Mouse (Mus musculus) megakaryocyte-erythroid progenitor cell, adult 5 weeks (primary cell): ENCODE results near the gene Haghl. TPM values are rescaled to one million over a fixed set of nuclear protein-coding genes. Genes with fewer than 3 reads are reported as not detected.

Experiments
- polyA plus RNA-seq: library from polyadenylated mRNA; stranded (reverse); fragments of >175 nt; gene quantifications from 2 replicates; pipeline ENCODE4 v1.2.3, GENCODE M21; 2012

The Haghl gene
- polyA plus RNA-seq: 28.8 and 33.6 TPM in 2 replicates

DNA sequence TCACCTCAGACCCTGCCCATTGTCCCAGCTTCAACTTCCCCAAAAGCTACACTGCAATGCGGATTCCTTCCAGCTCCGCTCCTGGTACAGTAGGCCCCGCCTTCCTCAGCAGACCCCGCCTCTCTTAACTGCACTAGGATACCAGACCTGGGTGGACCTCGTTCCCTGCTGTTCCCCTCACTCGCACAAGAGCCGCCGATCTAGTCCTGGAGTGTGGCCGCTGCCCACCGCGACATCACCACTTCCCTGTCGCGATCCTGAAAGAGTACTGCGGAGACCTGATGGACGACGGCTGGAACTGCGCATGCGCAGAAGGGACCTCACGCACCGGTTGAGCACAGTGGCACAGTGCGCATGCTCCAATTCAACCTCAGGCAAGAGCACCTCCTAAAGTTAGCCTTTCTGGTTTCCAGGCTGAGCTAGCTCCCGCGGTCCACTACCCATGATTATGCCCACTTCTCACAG, at the start of gene Haghl:
Gene Haghl, minus strand, starts transcription at position 393 of the 465 bp plus-strand sequence.

GRCm38 (mm10) chr17:25833291-25833663, 47.8 kb upstream of the Haghl start, which contains the start of gene Stub1:
TSS of gene Stub1 (minus strand) at chr17:25833404.

GRCm38 (mm10) chr17:25828712-25829557, 43.5 kb upstream of the Haghl start, which contains the start of gene Jmjd8:
TSS of gene Jmjd8 (plus strand) at chr17:25828867.

GRCm38 (mm10) chr17:25823452-25823851, 38.0 kb upstream of the Haghl start, which contains the start of gene Wdr24:
TSS of gene Wdr24 (plus strand) at chr17:25823627.

GRCm38 (mm10) chr17:25808789-25809605, 23.5 kb upstream of the Haghl start, which contains the start of gene Fbxl16:
TSS of gene Fbxl16 (plus strand) at chr17:25809085.

DNA sequence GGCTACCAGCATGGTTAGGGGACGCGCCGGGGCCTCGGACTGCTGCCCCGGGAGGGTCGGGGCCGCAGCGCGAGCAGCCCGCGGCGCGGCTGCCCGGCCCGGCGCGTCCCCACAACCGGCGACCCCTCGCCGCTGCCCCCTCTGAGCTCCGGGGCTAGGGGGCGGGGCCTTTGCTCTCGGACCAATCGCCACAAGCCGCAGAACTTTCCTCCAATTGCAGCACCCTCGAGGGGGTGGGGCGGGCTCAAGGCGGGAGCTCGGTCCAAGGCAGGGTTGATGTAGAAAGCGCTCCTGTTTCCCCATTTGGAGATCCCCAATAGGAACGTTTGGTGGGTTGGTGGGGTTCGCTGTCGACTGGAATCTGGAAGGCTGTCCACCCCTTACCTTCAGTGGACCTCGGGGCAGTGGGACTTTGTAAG, 11.5 kb upstream of the Haghl start, which contains the start of gene Metrn:
Gene Metrn, minus strand, starts transcription at position 186 of the 419 bp plus-strand sequence.

GRCm38 (mm10) chr17:25795609-25796092, 10.2 kb upstream of the Haghl start, which contains the start of gene AC134908.4:
TSS of gene AC134908.4 (minus strand) at chr17:25795659.

GRCm38 (mm10) chr17:25792615-25793014, 7.1 kb upstream of the Haghl start, which contains the start of gene Fam173a:
TSS of gene Fam173a (minus strand) at chr17:25792901.

DNA sequence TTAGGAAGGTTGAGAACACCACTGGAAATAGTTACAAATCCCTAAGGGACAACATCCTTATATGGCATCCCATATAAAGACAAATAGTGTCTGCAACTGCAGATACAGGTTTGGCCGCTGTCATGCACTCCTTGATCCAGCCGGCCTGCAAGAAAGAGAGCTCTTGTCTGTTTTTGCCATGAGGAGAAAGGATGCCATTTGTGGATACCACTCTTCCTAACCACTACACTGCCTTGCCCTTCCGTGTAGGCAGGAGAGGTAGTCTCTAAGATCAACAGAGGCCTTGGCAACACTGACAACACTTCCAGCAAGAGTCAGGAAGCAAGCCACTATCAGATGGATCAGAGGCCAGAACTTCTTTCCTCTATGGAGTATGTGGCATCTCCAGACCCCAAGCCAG, 807 bp upstream of the Haghl start, which contains the start of gene Ccdc78:
Gene Ccdc78, plus strand, starts transcription at position 301 of the 400 bp plus-strand sequence.

DNA sequence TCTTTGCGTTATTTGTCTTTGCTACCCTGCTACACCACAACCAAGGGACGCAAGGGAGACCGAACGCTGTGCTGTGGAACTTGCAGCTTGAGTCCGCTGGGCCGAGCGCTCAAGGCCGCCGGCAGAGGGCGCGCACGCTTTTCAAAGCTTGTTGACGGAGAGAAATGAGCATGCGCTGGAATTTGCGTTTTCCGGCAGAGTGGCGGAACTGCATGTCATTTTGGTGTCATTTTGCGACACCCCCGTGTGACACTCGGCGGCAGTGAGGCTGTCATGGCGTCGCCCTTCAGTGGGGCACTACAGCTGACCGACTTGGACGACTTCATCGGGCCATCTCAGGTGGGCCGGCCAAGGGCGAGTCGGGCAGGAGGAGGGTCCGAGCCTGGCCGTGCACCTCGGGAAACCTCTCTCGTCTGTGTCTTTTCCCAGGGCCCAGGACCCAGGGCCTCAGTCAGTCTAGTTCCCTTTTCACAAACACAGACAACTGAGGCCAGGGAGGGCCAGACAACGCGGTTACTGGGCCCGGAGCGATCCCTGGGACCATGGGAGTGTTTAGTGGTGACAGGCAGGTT, 11.8 kb downstream of the Haghl start, which contains the start of gene Narfl:
Gene Narfl, plus strand, starts transcription at position 228 of the 572 bp plus-strand sequence.

GRCm38 (mm10) chr17:25754241-25754640, 31.2 kb downstream of the Haghl start, which contains the start of gene Msln:
TSS of gene Msln (minus strand) at chr17:25754378.

GRCm38 (mm10) chr17:25735745-25736144, 49.7 kb downstream of the Haghl start, which contains the start of gene Mslnl:
TSS of gene Mslnl (plus strand) at chr17:25736042.

Other genes with a start within 250 kb of the Haghl start
- 0.63 and 1.7 TPM in 2 replicates for gene Sox8, start 215.0 kb downstream of the Haghl start, polyA plus RNA-seq
- 37.2 and 46.2 TPM in 2 replicates for gene Lmf1, start 206.6 kb downstream of the Haghl start, polyA plus RNA-seq
- gene Gng13, start 68.5 kb downstream of the Haghl start, polyA plus RNA-seq: not detected in 2 replicates
- 62.0 and 75.4 TPM in 2 replicates for gene Chtf18, start 58.3 kb downstream of the Haghl start, polyA plus RNA-seq
- gene Rpusd1, start 58.0 kb downstream of the Haghl start, polyA plus RNA-seq: 29.2 and 34.8 TPM in 2 replicates
- 0.04 TPM in 1 of 2 replicates, not detected in the other for gene Mslnl, start 49.6 kb downstream of the Haghl start, polyA plus RNA-seq
- gene Msln, start 31.3 kb downstream of the Haghl start, polyA plus RNA-seq: not detected in 2 replicates
- 19.6 and 19.7 TPM in 2 replicates for gene Narfl, start 11.9 kb downstream of the Haghl start, polyA plus RNA-seq
- 0.11 TPM in 1 of 2 replicates, not detected in the other for gene Ccdc78, start 907 bp upstream of the Haghl start, polyA plus RNA-seq
- 40.2 and 41.6 TPM in 2 replicates for gene Fam173a, start 7.2 kb upstream of the Haghl start, polyA plus RNA-seq
- not detected in 2 replicates for gene AC134908.4, start 10.0 kb upstream of the Haghl start, polyA plus RNA-seq
- gene Metrn, start 11.5 kb upstream of the Haghl start, polyA plus RNA-seq: 132 and 135 TPM in 2 replicates
- gene Fbxl16, start 23.4 kb upstream of the Haghl start, polyA plus RNA-seq: 0.12 and 0.13 TPM in 2 replicates
- 8.2 and 8.6 TPM in 2 replicates for gene Wdr24, start 38.0 kb upstream of the Haghl start, polyA plus RNA-seq
- gene Jmjd8, start 43.2 kb upstream of the Haghl start, polyA plus RNA-seq: 9.7 and 11.1 TPM in 2 replicates
- 153 and 162 TPM in 2 replicates for gene Stub1, start 47.7 kb upstream of the Haghl start, polyA plus RNA-seq
- gene Rhbdl1, start 51.6 kb upstream of the Haghl start, polyA plus RNA-seq: 2.0 and 2.5 TPM in 2 replicates
- gene Gm20683, start 56.1 kb upstream of the Haghl start, polyA plus RNA-seq: 9.8 and 11.1 TPM in 2 replicates
- gene Rhot2, start 59.2 kb upstream of the Haghl start, polyA plus RNA-seq: 116 and 144 TPM in 2 replicates
- 25.5 and 31.2 TPM in 2 replicates for gene Wdr90, start 75.8 kb upstream of the Haghl start, polyA plus RNA-seq
- gene Mcrip2, start 83.1 kb upstream of the Haghl start, polyA plus RNA-seq: 137 and 165 TPM in 2 replicates
- 49.6 and 51.3 TPM in 2 replicates for gene Mettl26, start 89.4 kb upstream of the Haghl start, polyA plus RNA-seq
- gene Wfikkn1, start 95.2 kb upstream of the Haghl start, polyA plus RNA-seq: 3.7 and 7.4 TPM in 2 replicates
- gene Rab40c, start 134.1 kb upstream of the Haghl start, polyA plus RNA-seq: 11.1 and 12.9 TPM in 2 replicates
- gene Pigq, start 159.3 kb upstream of the Haghl start, polyA plus RNA-seq: 135 and 143 TPM in 2 replicates
- 0.50 TPM in 1 of 2 replicates, not detected in the other for gene Nhlrc4, start 159.3 kb upstream of the Haghl start, polyA plus RNA-seq
- gene A930017K11Rik, start 166.9 kb upstream of the Haghl start, polyA plus RNA-seq: 0.02 and 0.04 TPM in 2 replicates
- gene Capn15, start 200.1 kb upstream of the Haghl start, polyA plus RNA-seq: 46.0 and 55.2 TPM in 2 replicates